Mouse (Mus musculus) cerebellum, adult 11 months (tissue): ENCODE data around the gene Cxcl9.

Source experiments
- DNase-seq: peaks from one replicate; pipeline ENCODE4 v3.0.0; 2022

Cxcl9 gene

GRCm38 (mm10) chr5:92277437-92278394, 50.2 kb downstream of the Cxcl9 start, which contains the start of gene Naaa:
TSS of gene Naaa (minus strand) at chr5:92278170.
- peak; percentile 81 for DNase-seq
